Mouse (Mus musculus) cortical plate, adult 2 months (tissue): ENCODE data around the gene Pecam1. TPM values are rescaled to one million over a fixed set of nuclear protein-coding genes. Genes with fewer than 3 reads are reported as not detected.
"Not testable (repeated sequence)": the region's sequence is repeated elsewhere in the genome, so short reads cannot be mapped to it uniquely, and the experiment has no call there.

Source experiments
- H3K27ac ChIP-seq: fragments of 200-500 bp; 2 replicates; pipeline ENCODE4 v1.5.1; 2012; ENCODE audit warnings: low read length, control low read depth, inconsistent platforms; ENCODE audit not compliant: insufficient read depth
- H3K4me1 ChIP-seq: fragments of 200-500 bp; 2 replicates; pipeline ENCODE4 v1.6.1; 2011; ENCODE audit warnings: low read length; ENCODE audit not compliant: control insufficient read depth, insufficient read depth
- H3K4me3 ChIP-seq: fragments of 200-500 bp; 2 replicates; pipeline ENCODE4 v1.5.1; 2011; ENCODE audit warnings: mild to moderate bottlenecking, low read length, control low read depth; ENCODE audit not compliant: insufficient read depth
- CTCF ChIP-seq: fragments of 200-500 bp; IDR thresholded peaks from 2 replicates; pipeline ENCODE4 v1.5.1; 2011; ENCODE audit warnings: mild to moderate bottlenecking, control low read depth, low read length; ENCODE audit not compliant: insufficient read depth; ENCODE audit errors: extremely low read depth
- POLR2A ChIP-seq: fragments of 200-500 bp; IDR thresholded peaks from 2 replicates; pipeline ENCODE4 v1.6.1; 2011; ENCODE audit warnings: mild to moderate bottlenecking, low read length, control low read depth; ENCODE audit not compliant: insufficient read depth; ENCODE audit errors: extremely low read depth
- polyA plus RNA-seq: library from polyadenylated mRNA; depleted of rRNA; stranded (reverse); fragments of >200 nt; gene quantifications from 2 replicates; pipeline ENCODE4 v1.2.3, GENCODE M21; 2012

Gene Pecam1
- polyA plus RNA-seq, 1 experiment, result 20.4 TPM

DNA sequence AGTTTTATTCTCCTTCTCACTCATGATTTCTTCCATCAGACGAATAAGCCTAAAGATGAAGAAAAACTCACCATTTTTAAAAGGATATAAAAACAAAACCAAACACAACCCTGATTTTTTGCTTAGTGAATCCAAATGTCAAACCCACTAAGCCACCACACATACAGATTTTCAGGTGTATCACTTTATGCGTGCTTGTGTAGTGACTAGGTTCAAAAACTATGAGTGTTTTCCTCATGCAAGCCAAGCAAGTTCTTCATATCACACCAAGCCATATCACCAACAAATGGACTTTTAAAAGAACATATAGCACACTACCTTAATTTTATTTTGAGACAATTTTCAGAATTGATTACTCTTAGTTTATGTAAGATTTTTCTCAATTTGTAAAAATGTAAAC, 34.0 kb upstream of the Pecam1 start:
- H3K4me3 ChIP-seq, result no peak overlapping the region
- no peak overlapping the region for H3K27ac ChIP-seq
- peaks cover 3% of the 10 kb centered on the region; the same call in 1 of the 2 replicates for H3K4me1 ChIP-seq
- TF ChIP-seq CTCF (no peak), POLR2A (no peak)

DNA sequence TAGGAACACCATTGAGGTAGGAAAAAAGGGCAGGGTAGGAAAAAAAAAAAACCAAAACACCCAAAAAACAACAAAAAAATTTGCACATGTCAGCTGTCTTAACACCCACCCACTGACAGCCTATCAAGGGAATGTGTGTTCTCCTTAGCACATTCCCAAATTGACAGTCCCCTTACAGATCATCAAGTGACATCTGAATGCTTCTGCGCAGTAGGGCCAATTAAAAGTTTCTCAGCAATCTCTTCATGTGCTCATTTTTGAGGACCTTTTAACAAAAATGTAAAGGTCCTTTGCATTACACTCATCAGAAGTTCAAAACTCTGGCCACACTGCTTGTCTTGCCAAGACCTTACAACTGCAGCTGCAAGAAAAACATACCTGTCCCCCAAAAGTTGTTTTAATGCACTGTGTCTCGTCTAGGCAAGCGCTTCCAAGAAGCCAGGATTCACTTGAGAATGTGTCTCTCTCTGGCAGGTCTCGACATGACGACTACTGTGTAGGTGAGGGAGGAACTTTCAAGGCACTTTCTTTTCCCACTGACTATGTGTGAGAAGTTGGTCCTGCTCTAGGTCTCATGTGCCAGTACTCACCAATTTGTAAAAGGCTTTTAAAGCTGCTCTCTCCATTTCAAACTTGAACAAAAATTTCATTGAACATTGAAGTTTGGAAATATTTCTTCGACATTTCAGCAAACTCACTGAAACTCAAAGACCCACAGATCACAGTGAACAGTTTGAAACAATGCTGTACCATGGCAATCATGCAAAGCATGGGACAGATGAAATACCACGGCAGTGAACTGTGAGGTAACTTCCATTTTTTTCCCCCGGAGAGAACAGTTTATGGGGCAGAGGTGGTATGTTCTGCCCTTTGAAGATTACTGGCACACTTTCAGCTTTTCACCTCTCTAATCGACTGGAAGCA, 32.7 kb upstream of the Pecam1 start:
- Histone ChIP-seq H3K4me3 (no peak overlapping the region), H3K4me1 (peaks cover 3% of the 10 kb centered on the region; the same call in 1 of the 2 replicates), H3K27ac (no peak overlapping the region)
- TF ChIP-seq CTCF (no peak), POLR2A (0 out of 2 replicates have a peak, but pooled peaks have one; percentile 20)

DNA sequence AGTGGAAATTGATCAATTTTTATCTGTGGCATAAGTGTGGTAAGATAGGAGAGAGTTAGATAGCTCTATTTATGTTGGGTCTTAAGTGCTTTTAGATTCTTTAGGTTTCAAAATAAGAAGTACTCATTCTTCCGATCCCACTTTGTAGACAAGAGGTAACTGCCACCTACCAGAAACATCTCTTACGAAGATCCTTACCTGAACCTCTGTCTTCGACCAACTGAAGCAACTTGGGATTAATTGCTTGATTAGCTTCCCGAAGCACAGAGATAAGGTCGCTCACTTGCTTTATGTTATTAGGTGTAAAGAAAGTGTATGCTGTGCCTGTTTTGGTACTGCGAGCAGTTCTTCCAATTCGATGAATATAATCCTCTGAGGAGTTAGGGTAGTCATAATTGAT, 31.8 kb upstream of the Pecam1 start:
- not testable (repeated sequence) for H3K27ac ChIP-seq, H3K4me1 ChIP-seq, H3K4me3 ChIP-seq

DNA sequence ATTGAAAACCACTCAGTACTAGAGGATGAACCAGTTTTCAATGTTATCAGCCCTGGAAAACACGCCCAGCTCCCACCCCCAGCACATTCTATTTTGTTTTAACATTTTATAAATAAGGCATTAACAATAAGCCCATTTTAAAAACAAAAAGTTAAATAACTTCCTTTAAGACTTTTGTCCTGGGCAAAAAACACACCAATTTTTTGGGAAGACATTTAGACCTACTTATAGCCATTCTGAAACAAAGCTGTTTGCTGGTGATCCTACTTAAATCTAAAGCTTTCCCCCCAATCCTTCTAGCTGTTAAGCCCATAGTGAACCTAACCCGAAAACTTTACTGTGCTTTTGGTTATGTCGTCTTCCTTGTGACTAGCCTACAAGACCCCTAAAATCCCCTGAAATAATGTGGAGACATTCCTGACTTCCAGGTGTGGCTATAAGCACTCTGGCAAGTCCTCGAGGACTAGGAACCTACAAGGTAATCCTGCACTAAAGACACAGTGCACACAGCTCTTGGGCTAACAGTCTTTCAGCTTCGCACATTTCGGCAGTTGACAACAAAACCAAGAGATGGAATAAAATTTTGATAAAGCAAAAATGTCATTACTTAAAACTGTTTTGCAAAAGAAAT, 30.3 kb upstream of the Pecam1 start:
- H3K4me3 ChIP-seq, result no peak overlapping the region
- no peak for TF ChIP-seq CTCF
- no peak for TF ChIP-seq POLR2A
- no peak overlapping the region for H3K27ac ChIP-seq
- peaks cover 3% of the 10 kb centered on the region; the same call in 1 of the 2 replicates for H3K4me1 ChIP-seq

DNA sequence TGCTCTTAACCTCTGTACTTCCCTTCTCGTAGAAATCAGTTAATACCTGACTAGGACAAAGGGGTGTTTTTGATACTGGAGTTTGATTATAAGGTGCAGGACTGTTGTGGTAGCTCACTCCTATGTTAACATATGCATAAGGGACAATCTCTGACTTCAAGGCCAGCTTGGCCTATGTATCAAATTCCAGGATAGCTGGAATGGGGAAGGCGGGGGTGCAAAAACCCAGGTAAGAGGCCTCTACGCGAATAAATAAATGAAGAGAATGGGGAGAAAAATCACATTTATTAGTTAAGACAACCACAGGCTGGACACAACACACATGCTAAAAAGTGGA, 29.6 kb upstream of the Pecam1 start:
- Histone ChIP-seq H3K4me3 (no peak overlapping the region; the same call in 1 of the 2 replicates), H3K27ac (no peak overlapping the region), H3K4me1 (peaks cover 3% of the 10 kb centered on the region; the same call in 1 of the 2 replicates)
- no peak for TF ChIP-seq POLR2A
- no peak for TF ChIP-seq CTCF

DNA sequence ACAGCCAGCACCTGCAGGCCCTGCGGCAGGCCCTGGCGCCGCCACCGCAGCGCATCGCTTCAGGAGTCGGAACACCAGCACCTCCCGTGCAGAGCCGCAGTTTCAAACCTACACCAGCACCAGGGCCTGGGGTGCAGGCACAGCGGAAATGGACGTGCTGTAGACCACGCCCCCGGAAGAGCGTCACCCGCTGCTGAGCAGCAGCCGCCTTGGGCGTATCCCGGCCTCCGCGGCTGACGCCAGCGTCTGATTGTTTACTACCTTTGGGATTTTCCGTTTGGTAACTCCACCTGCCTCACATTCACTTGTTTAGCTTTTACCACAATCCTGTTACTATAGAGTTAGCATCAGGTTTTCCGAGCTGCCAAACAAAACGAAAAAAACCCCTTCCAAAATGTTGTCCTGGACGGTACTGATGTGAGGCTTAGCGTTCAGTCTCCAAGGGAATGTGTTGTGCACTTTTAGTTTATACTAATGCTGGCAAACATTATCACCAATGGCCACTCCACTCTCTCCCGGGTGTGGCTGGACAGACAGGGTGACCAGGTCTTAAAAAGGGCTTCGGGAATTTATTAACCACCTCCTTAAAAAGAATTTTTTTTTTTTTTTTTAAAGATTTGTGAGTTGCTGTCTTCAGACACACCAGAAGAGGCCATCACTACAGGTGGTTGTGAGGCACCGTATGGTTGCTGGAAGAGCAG, 29.1 kb upstream of the Pecam1 start, which contains the start of gene Polg2:
Gene Polg2 (minus strand): TSS at position 150 of the 701 bp plus-strand sequence.
- Histone ChIP-seq H3K4me1 (peaks cover 3% of the 10 kb centered on the region; the same call in 1 of the 2 replicates), H3K27ac (peak within 1 kb of the TSS; percentile 67; the same call in 1 of the 2 replicates), H3K4me3 (peak within 1 kb of the TSS; percentile 63)
- TF ChIP-seq CTCF (no peak), POLR2A (peak; percentile 93)

DNA sequence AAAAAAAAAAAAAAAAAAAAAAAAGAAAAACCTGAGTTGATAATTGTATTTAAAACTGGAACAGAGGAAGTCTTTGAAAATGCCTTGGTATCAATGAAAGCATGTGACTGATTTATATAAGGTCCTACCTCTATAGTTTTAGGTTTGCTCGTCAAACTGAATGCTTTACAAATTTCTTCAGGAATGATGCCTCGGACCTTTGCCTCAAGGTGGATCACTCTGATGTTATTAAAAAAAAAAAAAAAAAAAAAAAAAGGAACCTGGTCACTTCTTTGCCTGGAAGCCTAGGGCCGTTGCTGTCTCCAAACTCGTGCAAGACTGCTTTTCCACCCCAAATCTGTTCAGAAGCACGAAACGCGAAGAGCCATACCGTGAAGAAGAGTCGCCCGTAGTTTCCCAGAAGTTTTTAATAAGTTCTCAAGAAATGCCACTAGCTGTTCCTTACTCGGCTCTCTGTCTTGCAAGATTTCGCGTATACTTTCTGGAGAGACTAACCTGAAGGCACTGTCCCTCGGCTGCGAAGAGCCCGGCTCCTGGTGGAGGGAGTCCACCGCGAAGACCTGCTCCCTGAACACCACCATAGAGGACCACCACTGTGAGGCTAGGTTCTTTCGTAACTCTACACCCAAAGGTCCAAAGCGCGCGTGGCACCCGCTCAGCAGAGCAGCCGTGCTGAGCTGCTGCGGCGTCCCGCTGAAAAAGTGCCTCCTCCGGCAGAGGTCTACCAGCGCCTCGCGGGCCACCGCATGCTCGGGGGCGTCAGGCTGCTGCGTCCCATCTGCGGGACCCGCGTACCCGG, 28.4 kb upstream of the Pecam1 start:
- H3K4me1 ChIP-seq, result peaks cover 3% of the 10 kb centered on the region; the same call in 1 of the 2 replicates
- peak overlapping the region; percentile 63 for H3K4me3 ChIP-seq
- peak overlapping the region; percentile 67; the same call in 1 of the 2 replicates for H3K27ac ChIP-seq
- TF ChIP-seq POLR2A (no peak), CTCF (no peak)

DNA sequence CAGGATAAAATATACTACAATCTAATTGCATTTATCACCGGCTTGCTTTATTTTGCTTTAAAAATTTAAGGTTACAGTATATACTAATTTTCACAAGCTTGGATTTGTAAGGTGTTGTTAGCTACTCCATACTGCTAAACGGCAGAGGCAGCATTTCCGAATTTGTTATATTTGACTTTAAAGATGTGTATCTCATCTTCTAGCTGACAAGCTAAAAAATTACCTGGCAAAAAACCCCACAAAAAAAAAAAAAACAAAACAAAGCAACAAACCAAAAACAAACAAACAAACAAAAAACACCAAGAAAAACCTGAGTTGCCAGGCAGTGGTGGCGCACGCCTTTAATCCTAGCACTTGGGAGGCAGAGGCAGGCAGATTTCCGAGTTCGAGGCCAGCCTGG, 27.7 kb upstream of the Pecam1 start:
- Histone ChIP-seq H3K4me1 (peaks cover 3% of the 10 kb centered on the region; the same call in 1 of the 2 replicates), H3K27ac (no peak overlapping the region), H3K4me3 (peak overlapping the region; percentile 63; the same call in 1 of the 2 replicates)
- TF ChIP-seq POLR2A (no peak), CTCF (no peak)

DNA sequence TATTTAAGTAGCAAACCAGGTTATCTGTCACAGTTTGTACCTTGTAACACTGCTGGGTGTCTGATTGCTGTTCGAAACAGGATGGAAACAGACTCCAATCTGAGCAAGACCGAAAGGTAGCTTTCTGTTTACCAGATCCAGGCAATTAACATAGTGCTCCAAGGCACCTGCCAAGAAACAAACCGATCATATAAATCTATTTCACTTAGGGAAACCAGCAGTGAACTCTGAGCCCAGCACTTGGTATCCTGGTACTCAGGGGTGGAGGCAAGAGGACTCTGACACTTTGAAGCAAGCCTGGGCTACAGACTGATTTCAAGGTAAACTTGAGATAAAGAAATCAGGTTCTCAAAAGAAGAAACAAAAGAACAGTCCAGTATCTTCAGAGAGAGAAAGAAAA, 27.0 kb upstream of the Pecam1 start:
- Histone ChIP-seq H3K4me1 (peaks cover 1% of the 10 kb centered on the region; the same call in 1 of the 2 replicates), H3K4me3 (no peak overlapping the region)

More for the DNA sequence above, 27.0 kb upstream of the Pecam1 start:
- TF ChIP-seq POLR2A (no peak), CTCF (no peak)
- no peak overlapping the region for H3K27ac ChIP-seq
